Mouse (Mus musculus) testis, postnatal 10 days (tissue): ENCODE results near the gene Ovca2.
"Not testable (repeated sequence)": the region's sequence is repeated elsewhere in the genome, so short reads cannot be mapped to it uniquely, and the experiment has no call there.

Experiments
- DNase-seq: peaks from one replicate; pipeline ENCODE4 v3.0.0; 2021; ENCODE audit warnings: low spot score

Ovca2 gene

DNA sequence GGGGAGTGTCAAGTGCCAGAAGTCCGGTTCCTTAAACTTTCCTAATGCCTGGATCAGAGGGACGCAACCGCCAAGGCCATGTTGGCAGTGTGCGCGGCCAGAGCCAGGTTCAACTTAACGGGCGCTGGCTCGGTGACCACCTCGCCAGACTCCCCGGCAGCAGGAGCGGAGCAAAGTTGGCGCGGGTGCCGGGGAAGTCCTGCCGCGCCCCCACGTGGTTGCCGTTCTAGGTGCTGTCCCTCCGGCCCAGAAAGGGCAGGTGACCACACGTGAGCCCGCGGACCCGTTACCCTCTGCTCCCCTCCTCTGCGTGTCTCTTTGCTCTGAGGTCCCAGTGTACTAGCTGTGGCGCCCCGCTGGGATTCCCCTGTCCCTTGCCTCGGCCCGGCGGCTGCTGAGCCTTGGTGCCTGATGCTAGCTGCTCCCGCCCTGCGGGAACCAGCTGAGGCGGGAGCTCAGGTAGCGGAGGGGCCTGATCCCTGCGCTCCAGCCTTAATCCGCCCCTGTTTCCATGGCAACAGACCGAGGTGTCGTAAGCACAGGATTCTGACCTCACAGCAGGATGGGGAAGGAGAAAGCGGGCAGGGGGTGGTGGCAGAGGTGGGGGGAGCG is 16.3 kb upstream of the Ovca2 start:
- peak; percentile 72 for DNase-seq

GRCm38 (mm10) chr11:75194121-75194849 is 15.7 kb upstream of the Ovca2 start:
- peak; percentile 65 for DNase-seq

- DNase-seq = peak; percentile 83
These were observed 14.8 kb upstream of the Ovca2 start, which contains the start of gene Rtn4rl1 for GRCm38 (mm10) chr11:75193256-75194071. Rtn4rl1 (plus strand) TSS chr11:75193783.

DNA sequence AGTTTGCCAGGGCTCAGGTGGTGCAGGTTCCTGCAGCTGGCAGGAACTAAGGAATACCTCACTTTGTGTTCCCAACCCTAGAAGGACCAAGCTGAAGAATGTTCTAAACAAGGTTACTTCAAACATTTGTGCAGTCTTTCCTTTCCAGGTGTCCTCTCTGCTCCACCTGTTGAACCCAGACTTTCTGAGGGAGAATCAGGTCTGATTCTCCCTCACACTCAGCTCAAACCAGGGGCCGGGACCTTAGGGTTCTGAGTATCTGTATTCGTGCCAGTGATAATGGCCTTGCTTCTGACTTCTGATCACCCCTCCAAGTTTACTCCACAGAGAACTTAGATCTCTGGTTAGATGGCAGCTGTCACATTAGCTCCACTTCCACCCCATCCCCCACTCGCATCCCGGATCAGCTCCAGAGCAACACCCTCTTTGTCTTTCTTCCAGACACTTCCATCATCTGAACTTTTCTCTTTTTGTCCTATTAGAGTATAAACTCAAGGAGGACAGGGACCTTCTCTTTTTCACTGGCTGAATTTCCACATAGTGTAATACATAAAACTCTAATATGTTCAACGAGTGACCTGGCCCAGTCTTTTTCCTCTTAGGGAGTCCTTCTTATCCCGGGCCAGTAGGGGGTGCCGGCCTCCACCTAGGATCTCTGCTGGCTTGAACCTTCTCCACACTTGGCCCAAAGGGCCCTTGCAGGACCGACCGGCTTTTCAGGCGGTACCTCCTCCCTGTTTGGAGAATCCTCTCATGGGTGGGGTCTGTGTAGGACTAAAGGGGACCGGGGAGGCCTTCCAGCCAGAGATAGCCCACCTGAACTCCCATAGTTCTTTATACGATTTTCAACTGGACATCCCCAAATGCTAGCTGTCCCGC is 13.9 kb upstream of the Ovca2 start:
- DNase-seq = peak; percentile 90

DNA sequence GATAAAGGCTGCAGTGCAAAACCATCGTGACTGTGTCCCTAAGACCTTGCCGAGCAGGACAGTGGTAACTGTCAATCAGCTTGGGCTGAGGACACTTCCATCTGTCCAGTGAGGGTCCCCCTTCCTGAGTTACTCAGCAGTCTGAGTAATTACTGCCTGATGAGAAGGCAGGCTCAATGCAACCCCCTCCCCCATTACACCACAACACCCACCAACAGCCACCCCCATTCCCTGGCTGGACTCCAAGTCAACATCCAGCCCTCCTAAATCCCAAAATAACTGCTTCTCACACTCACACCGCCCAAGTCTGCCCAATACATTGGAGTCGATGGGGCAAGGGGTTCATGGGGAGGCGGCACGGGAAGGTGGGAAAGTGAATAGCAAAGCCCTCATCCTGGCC is 13.2 kb upstream of the Ovca2 start:
- no peak for DNase-seq

DNA sequence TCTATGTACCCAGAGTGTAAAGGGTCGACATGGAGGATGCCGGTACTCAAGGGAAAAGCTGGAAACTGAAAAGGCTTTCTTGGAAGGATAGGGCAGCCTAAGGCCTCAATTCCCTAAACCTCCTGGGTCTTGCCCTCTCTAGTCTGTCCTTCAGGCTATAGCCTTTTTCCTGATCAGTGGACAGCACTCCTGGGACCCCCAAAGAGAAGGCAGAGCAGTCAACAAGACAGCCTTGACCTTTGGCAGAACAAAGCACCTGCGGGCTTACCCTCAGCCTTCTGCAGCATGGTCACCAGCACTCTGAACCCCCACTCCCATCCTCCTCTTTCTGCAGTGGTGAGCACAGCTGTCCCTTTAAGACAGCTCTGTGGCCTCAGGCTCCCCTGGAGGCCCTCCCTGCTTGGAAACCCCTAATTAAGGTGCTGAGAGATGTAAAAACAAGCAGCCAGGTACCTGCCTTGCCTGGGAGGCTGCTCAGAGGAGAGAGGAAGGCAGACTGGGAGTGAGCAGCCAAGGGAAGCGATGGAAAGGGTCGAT is 12.3 kb upstream of the Ovca2 start, which contains the start of gene Dph1:
Gene Dph1, minus strand, starts transcription at position 337 of the 537 bp plus-strand sequence.
- no peak for DNase-seq

GRCm38 (mm10) chr11:75190371-75190724 is 11.7 kb upstream of the Ovca2 start:
- peak; percentile 89 for DNase-seq

- no peak for DNase-seq
These were observed 11.2 kb upstream of the Ovca2 start for GRCm38 (mm10) chr11:75189713-75190370.

DNA sequence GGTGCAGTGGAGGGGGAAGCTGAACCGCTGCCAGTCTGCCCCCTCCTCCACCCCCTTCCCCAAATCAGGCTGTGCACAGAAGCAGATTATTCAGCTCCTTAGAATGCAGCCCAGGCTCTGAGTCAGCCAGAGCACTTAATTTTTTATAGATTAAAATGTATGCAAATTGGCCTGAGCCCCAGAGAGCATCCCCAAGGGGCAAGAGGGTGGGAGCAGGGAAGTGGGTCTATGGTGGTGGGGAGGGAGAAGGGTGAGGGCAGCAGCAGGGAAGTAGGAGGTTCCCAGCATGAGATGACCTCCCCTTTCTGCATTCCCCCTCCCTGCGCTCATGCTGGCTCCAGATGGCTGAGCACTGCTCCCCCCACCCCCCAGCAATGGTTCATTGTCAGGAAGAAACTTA is 6.4 kb upstream of the Ovca2 start:
- no peak for DNase-seq

GRCm38 (mm10) chr11:75184573-75184972 is 5.9 kb upstream of the Ovca2 start:
- DNase-seq = no peak

DNA sequence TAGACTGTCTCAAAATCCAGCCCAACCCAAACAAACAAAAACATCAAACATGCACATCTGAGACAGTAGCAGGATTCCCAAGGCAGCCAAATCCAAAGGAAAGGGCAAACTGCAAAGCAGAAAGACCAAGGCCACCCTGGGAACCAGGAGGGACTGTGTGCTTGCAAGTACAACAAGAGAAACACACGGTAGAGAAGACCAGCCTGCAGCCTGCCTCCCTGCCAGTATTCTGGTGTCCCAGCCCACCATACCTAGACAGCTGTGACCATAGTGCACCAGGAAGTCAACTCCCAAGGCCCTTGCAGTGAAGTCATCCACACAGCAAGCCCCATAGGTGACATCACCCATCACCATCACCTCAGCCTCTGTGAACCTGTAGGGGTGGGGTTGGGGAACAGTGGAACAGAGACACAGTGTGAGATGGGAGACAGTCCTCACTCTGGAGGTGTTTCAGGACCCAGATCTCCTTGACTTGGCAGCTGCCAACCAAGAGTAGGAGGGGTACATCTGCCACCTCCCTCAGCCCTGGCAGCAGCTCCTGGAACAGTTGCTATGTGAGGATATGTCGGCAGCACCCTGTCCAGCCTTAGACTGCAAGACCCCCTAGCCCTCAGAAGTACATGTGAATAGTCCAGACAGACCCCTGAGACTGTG is 5.4 kb upstream of the Ovca2 start:
- no peak for DNase-seq

- DNase-seq = no peak
These were observed 624 bp downstream of the Ovca2 start for GRCm38 (mm10) chr11:75178011-75178410.

DNA sequence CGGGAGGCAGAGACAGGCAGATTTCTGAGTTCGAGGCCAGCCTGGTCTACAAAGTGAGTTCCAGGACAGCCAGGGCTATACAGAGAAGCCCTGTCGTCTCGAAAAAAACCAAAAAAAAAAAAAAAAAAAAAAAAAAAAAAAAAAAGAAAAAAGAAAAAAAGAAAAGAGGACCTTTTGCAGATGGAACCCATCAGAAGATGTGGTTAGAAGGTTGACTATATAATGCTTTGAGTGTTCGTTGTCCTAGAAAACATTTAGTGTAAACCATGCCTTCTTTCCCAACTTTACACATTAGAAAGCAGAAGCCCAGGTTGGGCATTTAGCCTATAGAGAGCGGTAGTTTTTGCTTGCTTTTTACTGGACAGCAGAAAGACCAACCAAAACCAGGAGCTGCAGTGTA is 4.1 kb downstream of the Ovca2 start:
- not testable (repeated sequence) for DNase-seq

GRCm38 (mm10) chr11:75173799-75174165 is 4.9 kb downstream of the Ovca2 start:
- no peak for DNase-seq

- peak; percentile 95 for DNase-seq
These were observed 5.4 kb downstream of the Ovca2 start for GRCm38 (mm10) chr11:75173095-75173798.

DNA sequence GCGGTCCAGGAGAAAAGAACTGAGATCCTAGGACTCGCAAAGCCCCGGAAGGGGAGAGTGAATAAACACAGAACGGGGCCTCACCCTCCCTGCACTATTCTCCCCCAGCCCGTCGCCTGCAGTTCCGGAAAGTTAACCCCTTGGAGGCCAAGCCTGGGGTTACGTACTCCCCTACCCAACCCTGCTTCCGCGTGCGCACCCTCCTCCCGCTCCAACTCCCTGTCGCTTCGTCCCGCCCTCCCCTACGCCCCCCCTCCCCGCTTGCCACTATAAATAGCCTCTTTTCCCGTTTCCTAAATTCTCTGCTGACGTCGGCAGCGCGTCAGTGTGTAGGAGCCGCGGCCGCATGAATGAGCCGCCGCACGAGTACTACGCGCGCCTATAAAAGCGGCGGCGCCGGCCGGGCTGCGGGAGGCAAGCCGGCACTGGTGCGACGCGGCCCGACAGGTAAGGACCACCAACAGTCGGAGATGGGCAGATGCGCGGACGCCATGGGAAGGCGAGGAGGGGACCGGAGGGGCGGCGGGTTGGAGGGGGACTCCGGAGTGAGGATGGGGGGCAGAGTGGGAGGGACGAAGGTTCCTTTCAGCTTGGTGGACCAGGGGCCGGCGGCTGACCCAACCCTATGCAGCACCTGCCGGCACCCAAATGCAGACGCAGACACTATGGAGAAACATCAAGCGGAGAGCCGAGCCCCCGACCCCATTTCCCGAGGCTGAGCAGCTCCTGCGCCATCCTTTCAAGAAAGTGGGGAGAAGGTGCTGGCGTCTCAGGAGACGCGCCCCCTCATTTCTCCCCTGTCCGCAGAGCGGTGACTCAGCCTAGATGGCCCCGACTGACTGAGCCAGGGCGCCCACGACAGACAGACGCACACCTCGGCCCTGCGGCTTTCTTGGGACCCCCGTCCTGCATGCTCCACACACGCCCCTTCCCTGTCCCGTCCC is 6.2 kb downstream of the Ovca2 start:
- peak; percentile 58 for DNase-seq

DNA sequence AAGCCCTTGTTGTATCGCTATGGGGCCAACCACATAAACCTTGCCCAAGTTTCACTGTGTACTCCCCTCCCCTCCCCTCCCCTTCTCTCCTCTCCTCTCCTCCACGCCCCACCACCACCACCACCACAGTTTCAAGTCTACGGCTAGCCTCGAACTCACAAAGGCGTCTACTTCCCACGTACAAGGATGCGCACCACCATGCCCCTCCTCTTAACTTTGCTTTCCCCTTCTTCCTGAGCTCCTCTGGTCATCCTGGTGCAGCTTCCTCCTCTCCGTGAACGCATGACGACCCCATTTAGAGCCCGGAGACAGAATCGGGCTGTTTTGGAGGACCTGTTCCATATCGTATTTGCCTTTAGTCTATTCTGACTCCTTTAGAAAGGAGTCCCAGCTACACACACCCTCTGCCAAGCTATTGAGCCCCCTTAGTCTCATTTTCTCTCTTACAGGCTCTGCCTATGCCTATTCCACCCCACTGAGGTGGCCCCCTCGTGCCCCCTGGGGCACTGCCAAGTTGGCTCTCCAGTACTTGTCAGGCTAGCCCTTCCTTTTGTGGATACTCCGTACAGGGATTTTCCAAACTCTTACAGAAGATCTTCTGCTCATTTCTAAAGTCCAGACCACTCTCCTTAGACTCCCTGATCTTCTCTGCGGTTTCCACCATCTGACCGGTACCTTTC is 7.3 kb downstream of the Ovca2 start:
- DNase-seq = peak; percentile 58

GRCm38 (mm10) chr11:75170136-75170751 is 8.4 kb downstream of the Ovca2 start:
- DNase-seq = peak; percentile 96
